Mouse (Mus musculus) lung, adult 2 months (tissue): ENCODE data around the gene Cdh18. TPM values are rescaled to one million over a fixed set of nuclear protein-coding genes. Genes with fewer than 3 reads are reported as not detected.
A peak's percentile ranks its signal among the peaks of the same experiment; 100 is the strongest.
"Not testable (repeated sequence)": the region's sequence is repeated elsewhere in the genome, so short reads cannot be mapped to it uniquely, and the experiment has no call there.

Experiments
- DNase-seq: peaks from one replicate; pipeline ENCODE4 v3.0.0; 2022
- H3K4me1 ChIP-seq: fragments of 200-500 bp; 2 replicates; pipeline ENCODE4 v1.6.1; 2011; ENCODE audit warnings: low read length; ENCODE audit not compliant: control insufficient read depth, insufficient read depth
- H3K4me3 ChIP-seq: fragments of 200-500 bp; replicated peaks from 2 replicates; pipeline ENCODE3; 2011; ENCODE audit warnings: low read depth, mild to moderate bottlenecking, control low read depth, low read length; ENCODE audit errors: extremely low read depth
- CTCF ChIP-seq: fragments of 200-500 bp; IDR thresholded peaks from 2 replicates; pipeline ENCODE4 v1.5.1; 2011; ENCODE audit warnings: mild to moderate bottlenecking, low read length, control low read depth; ENCODE audit not compliant: insufficient read depth
- POLR2A ChIP-seq: fragments of 200-500 bp; IDR thresholded peaks from 2 replicates; pipeline ENCODE4 v1.6.1; 2011; ENCODE audit warnings: low read depth, mild to moderate bottlenecking, control low read depth, low read length, borderline replicate concordance; ENCODE audit errors: extremely low read depth
- WGBS: fragments of 180-500 bp; shearing (Covaris S2); methylation state at CpG from one replicate; pipeline ENCODE4 v1.1.7; 2018; 5-methylcytosine and 5-hydroxymethylcytosine counted together
- polyA plus RNA-seq: library from polyadenylated mRNA; depleted of rRNA; stranded (reverse); fragments of >200 nt; gene quantifications from 2 replicates; pipeline ENCODE4 v1.2.3, GENCODE M21; 2012

The Cdh18 gene
- polyA plus RNA-seq, 1 experiment: not detected

- no peak for TF ChIP-seq CTCF
- TF ChIP-seq POLR2A: no peak
- Histone ChIP-seq H3K4me1 (peaks cover 4% of the 10 kb centered on the region; the same call in 1 of the 2 replicates), H3K4me3 (peak overlapping the region; percentile 40)
- 6% methylated on average over 23 of the region's 23 CpGs for WGBS
- DNase-seq: no peak
These were observed 487.6 kb downstream of the Cdh18 start for GRCm38 (mm10) chr15:23036208-23037065.

DNA sequence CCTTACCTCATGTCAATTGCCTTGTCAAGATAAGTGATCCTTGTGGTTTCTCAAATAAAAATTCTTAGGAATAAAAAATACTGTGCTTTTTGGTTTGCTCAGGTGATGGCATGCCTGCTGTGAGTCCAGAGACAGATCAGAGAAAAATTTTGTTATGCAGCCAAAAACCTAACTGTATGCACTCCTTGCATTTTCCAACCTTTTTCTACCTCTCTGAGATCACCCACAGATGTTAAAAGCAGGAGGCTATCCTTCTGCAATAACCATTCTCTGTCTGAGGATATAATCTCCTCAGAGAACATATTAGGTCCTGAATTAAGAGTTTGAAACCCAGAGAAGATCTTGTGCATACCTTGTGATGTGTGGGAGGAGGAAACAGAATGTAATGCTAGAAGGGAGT is 488.7 kb downstream of the Cdh18 start:
- H3K4me3 ChIP-seq: no peak overlapping the region
- peaks cover 4% of the 10 kb centered on the region; the same call in 1 of the 2 replicates for H3K4me1 ChIP-seq
- DNase-seq: no peak
- no peak for TF ChIP-seq POLR2A
- no peak for TF ChIP-seq CTCF

DNA sequence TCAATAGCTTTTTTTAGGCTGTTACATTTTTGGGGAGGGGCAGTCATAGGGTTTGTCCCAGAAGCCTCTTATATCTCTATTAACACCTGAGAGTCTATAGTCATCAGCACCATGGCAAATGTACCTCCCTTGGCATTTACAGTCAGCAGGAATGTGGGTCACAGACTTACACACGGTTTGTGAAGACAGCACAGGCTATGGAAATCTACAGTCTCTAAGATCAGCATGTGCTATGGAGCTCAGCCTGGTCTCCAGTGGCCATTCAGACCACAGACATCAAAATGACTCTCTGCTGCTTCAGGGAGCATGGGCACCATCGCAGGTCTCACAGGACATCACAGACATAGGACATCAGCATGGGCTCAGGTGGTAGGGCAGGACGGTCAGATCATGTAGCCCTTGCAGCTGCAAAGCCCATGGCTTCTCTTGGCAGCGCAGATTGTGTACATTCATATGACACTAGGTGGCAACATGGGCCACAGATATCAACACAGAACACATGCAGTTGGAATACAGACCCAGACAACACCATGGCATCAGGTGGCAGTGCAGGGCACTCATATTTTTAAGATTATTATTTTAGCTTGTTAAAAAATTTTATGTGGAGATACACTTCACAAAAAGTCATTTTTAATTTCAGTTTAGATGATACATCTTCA is 497.4 kb downstream of the Cdh18 start:
- Histone ChIP-seq H3K4me3 (no peak overlapping the region), H3K4me1 (no peaks in the 10 kb centered on the region)
- WGBS: 72% methylated on average over 4 of the region's 4 CpGs
- DNase-seq: no peak
- TF ChIP-seq CTCF: no peak

DNA sequence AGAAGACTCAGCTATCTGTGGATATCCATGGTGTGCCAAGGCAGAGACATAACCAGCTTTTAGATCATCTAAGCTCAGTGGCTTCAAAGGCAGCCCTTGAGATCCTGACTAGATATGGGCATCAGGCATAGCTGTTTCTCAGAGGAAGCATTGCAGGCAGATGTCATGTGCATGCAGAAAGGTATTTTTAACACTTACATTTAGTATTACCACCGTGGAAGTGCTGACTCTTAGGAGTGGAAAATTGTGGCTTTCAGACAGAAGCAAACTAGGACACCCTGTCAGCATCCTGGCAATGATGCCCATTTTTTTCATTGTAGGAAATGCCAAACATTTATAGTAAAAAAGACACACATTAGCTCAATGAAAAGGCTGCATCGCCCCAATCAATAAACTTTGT is 503.2 kb downstream of the Cdh18 start:
- 56% methylated on average over 2 of the region's 2 CpGs for WGBS
- Histone ChIP-seq H3K4me1 (no peaks in the 10 kb centered on the region), H3K4me3 (no peak overlapping the region)
- TF ChIP-seq POLR2A (no peak), CTCF (no peak)
- no peak for DNase-seq

DNA sequence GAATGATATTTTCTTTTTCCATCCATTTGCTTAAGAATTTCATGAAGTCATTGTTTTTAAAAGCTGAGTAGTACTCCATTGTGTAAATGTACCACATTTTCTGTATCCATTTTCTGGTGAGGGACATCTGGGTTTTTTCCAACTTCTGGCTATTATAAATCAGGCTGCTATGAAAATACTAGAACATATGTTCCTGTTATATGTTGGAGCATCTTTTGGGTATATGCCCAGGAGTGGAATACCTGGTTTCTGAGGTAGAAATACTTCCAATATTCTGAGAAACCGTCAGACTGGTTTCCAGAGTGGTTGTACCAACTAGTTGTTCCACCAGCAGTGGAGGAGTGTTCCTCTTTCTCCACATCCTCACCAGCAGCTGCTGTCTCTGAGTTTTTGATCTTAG is 536.5 kb downstream of the Cdh18 start:
- not testable (repeated sequence) for H3K4me3 ChIP-seq, DNase-seq, H3K4me1 ChIP-seq
- WGBS: 77% methylated on average over 1 of the region's 1 CpGs

- DNase-seq: no peak
- no peaks in the 10 kb centered on the region for H3K4me1 ChIP-seq
- 61% methylated on average over 2 of the region's 2 CpGs for WGBS
- TF ChIP-seq CTCF (no peak), POLR2A (no peak)
- H3K4me3 ChIP-seq: no peak overlapping the region
These were observed 538.7 kb downstream of the Cdh18 start for GRCm38 (mm10) chr15:23087535-23087934.

- no peak for DNase-seq
- WGBS: 77% methylated on average over 5 of the region's 5 CpGs
- Histone ChIP-seq H3K4me3 (no peak overlapping the region), H3K4me1 (no peaks in the 10 kb centered on the region)
- TF ChIP-seq CTCF: no peak
- no peak for TF ChIP-seq POLR2A
These were observed 547.8 kb downstream of the Cdh18 start for GRCm38 (mm10) chr15:23096601-23097000.

- H3K4me3 ChIP-seq: no peak overlapping the region
- 50% methylated on average over 5 of the region's 5 CpGs for WGBS
- DNase-seq: no peak
- TF ChIP-seq CTCF: no peak
- H3K4me1 ChIP-seq: no peaks in the 10 kb centered on the region
These were observed 556.0 kb downstream of the Cdh18 start for GRCm38 (mm10) chr15:23104668-23105380.

- H3K4me1 ChIP-seq: no peaks in the 10 kb centered on the region
- DNase-seq: no peak
- no peak overlapping the region for H3K4me3 ChIP-seq
- 71% methylated on average over 6 of the region's 6 CpGs for WGBS
- TF ChIP-seq CTCF (no peak), POLR2A (no peak)
These were observed 586.3 kb downstream of the Cdh18 start for GRCm38 (mm10) chr15:23134950-23135715.
